Mouse (Mus musculus): ENCODE measurements around the gene Shq1. TPM values are rescaled to one million over a fixed set of nuclear protein-coding genes. Genes with fewer than 3 reads are reported as not detected.

Shq1 gene
- polyA plus RNA-seq, 1 experiment from 2014 or later, result 16.1 TPM

DNA sequence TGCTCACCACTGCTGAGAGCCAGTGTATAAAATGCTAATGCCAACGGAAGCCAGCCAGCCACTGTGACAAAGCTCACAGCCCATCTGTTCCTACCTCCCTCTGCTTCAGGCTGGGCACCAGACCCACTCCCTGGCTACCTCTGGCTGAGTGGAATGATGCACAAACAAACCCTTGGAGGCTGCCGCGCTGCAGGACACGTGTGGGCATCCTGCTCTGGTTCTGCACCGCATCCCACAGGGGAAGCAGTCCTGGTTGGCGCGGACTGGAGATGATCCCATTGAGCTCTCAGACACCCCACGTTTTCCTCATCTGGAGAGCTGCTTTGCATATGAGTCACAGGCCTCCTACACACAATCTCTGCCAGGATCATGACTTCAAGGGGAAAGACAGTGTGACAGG, 112.9 kb downstream of the Shq1 start:
- Histone ChIP-seq H3K27me3 (ENCODE audit: control insufficient read depth, insufficient read depth, low read length) (no peaks in the 10 kb centered on the region), H3K4me2 (ENCODE audit: low read depth) (no peak overlapping the region), H3K27ac (ENCODE audit: low read depth, low read length) (no peak overlapping the region), H3K36me3 (ENCODE audit: control insufficient read depth, insufficient read depth, low read length) (no peaks in the 10 kb centered on the region), H3K4me1 (ENCODE audit: control insufficient read depth, insufficient read depth, low read length) (peaks cover 8% of the 10 kb centered on the region), H3K9me3 (ENCODE audit: control insufficient read depth, low read length) (no peaks in the 10 kb centered on the region), H3K9ac (ENCODE audit: low read length) (no peak overlapping the region), H3K4me3 (ENCODE audit: low read depth, low read length) (no peak overlapping the region)
- ATAC-seq (ENCODE audit: insufficient read depth, low FRiP score, low TSS enrichment), result no peak
- 51% methylated on average over 8 of the region's 8 CpGs for WGBS
- DNase-seq (ENCODE audit: low spot score), result no peak

DNA sequence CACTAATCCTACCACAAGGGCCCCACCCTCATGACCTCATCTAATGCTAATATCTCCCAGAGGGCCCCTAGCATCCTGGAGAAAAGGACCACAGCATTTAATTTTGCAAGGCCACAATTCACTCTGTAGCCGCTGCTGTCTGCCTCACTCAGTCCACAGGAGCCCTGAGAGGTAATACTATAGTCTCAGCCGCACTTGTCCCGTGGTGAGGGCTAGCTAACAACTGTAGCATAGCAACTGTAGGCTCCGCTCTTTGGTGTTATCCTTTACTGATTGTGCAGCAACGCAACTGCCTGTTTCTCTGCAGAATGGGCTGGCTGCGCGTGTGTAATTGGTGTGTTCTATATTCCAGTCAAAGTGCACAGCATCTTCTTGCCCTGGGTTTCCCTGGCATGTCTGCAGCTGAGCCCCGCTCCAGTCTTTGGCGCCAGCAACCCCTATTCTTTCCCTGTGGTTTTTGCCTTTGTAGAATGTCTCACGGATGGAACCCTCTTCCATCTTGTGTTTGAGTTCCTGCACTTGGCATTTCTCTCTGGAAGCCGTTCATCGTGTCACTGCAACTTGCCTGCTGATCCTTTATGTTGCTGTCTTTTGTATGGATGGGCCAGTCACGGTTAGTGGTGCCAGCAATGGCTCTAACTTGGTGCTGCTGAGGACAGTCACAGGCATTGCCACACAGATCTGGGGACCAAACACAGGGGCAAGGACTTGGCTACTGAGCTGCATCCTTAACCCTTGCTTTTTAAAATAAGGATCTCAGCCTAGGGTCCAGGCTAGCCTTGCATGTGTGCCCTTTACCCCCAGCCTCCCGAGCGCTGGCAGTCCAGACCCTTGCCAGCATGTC, 128.6 kb downstream of the Shq1 start:
- H3K9ac ChIP-seq (ENCODE audit: low read length), result no peak overlapping the region
- no peak overlapping the region for H3K4me2 ChIP-seq (ENCODE audit: low read depth)
- ATAC-seq (ENCODE audit: insufficient read depth, low FRiP score, low TSS enrichment) (no peak), DNase-seq (ENCODE audit: low spot score) (no peak)
- no peak overlapping the region for H3K4me3 ChIP-seq (ENCODE audit: low read depth, low read length)
- 62% methylated on average over 15 of the region's 15 CpGs for WGBS
- no peaks in the 10 kb centered on the region for H3K36me3 ChIP-seq (ENCODE audit: control insufficient read depth, insufficient read depth, low read length)
- H3K9me3 ChIP-seq (ENCODE audit: control insufficient read depth, low read length), result no peaks in the 10 kb centered on the region
- H3K27me3 ChIP-seq (ENCODE audit: control insufficient read depth, insufficient read depth, low read length), result 0 out of 2 replicates have a peak, but pooled peaks cover 3% of the 10 kb centered on the region
- no peak overlapping the region for H3K27ac ChIP-seq (ENCODE audit: low read depth, low read length)
- no peaks in the 10 kb centered on the region; the same call in 1 of the 2 replicates for H3K4me1 ChIP-seq (ENCODE audit: control insufficient read depth, insufficient read depth, low read length)

DNA sequence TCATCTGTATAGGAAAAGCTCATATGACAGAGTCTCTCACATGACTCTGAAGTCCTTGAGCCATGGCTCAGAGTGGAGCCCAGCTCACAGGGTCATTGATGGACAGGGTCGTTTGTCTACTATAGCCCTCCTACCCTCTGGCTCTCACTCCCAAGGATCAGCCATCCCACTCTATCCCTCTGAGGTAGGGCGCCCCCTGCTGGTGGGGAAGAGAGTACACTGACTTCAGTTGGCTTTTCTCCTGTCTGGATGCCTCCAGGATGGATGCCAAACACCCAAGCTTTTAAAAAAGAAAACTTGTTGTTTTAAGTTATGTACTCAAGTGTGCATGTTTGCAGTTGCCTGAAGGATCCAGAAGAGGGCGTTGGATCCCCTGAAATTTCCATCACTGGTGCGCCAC, 131.3 kb downstream of the Shq1 start:
- H3K27ac ChIP-seq (ENCODE audit: low read depth, low read length), result no peak overlapping the region
- no peak overlapping the region for H3K4me2 ChIP-seq (ENCODE audit: low read depth)
- 0 out of 2 replicates have a peak, but pooled peaks cover 3% of the 10 kb centered on the region for H3K27me3 ChIP-seq (ENCODE audit: control insufficient read depth, insufficient read depth, low read length)
- H3K4me3 ChIP-seq (ENCODE audit: low read depth, low read length), result no peak overlapping the region
- H3K4me1 ChIP-seq (ENCODE audit: control insufficient read depth, insufficient read depth, low read length), result no peaks in the 10 kb centered on the region; the same call in 1 of the 2 replicates
- ATAC-seq (ENCODE audit: insufficient read depth, low FRiP score, low TSS enrichment) (no peak), DNase-seq (ENCODE audit: low spot score) (no peak)
- no peaks in the 10 kb centered on the region for H3K36me3 ChIP-seq (ENCODE audit: control insufficient read depth, insufficient read depth, low read length)
- no peak overlapping the region for H3K9ac ChIP-seq (ENCODE audit: low read length)
- H3K9me3 ChIP-seq (ENCODE audit: control insufficient read depth, low read length), result no peaks in the 10 kb centered on the region
- WGBS, result 39% methylated on average over 4 of the region's 4 CpGs

DNA sequence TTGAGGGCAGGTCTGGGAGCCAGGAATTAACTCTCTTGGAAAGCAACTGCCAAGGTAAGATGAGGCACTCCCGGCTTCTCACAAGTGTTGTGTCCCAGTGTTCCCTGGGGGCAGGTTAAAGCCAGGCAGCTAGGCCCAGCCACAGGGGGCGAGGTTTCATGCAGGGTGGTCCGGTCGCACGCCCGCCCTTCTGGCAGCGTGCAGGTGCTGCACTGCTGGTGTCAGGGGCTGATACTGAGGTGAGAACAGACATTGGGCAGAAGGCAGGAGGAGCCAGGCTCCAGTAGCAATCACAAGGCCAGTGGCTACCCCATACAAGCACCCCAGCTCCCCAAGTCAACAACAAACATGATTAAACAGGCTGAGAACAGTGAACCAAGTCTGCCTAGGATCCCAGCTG, 132.4 kb downstream of the Shq1 start:
- DNase-seq (ENCODE audit: low spot score) (no peak), ATAC-seq (ENCODE audit: insufficient read depth, low FRiP score, low TSS enrichment) (no peak)
- 0 out of 2 replicates have a peak, but pooled peaks cover 3% of the 10 kb centered on the region for H3K27me3 ChIP-seq (ENCODE audit: control insufficient read depth, insufficient read depth, low read length)
- H3K4me2 ChIP-seq (ENCODE audit: low read depth), result no peak overlapping the region
- no peaks in the 10 kb centered on the region; the same call in 1 of the 2 replicates for H3K4me1 ChIP-seq (ENCODE audit: control insufficient read depth, insufficient read depth, low read length)
- H3K27ac ChIP-seq (ENCODE audit: low read depth, low read length), result no peak overlapping the region
- no peaks in the 10 kb centered on the region for H3K36me3 ChIP-seq (ENCODE audit: control insufficient read depth, insufficient read depth, low read length)
- 65% methylated on average over 7 of the region's 7 CpGs for WGBS
- H3K4me3 ChIP-seq (ENCODE audit: low read depth, low read length), result no peak overlapping the region
- H3K9me3 ChIP-seq (ENCODE audit: control insufficient read depth, low read length), result no peaks in the 10 kb centered on the region
- H3K9ac ChIP-seq (ENCODE audit: low read length), result no peak overlapping the region

DNA sequence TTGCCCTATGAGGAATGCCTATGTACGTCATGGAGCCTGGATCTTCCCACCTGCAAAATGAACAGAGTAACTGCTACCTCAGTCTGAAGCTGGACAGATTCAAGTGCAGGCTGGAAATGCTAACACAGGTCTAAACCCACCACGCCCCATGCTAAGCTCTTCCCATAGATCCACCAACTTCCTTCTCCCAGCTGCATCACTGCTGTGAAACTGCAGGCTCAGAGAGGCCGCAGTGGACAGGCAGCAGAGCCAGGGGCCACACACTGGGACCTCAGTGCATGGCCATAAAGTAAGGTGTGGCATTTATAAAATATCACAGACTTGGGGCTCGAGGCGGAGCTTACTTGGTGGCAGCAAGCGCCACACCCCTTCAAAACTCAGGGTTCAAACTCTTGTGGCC, 133.0 kb downstream of the Shq1 start:
- Histone ChIP-seq H3K4me2 (ENCODE audit: low read depth) (no peak overlapping the region), H3K27ac (ENCODE audit: low read depth, low read length) (no peak overlapping the region), H3K4me3 (ENCODE audit: low read depth, low read length) (no peak overlapping the region), H3K4me1 (ENCODE audit: control insufficient read depth, insufficient read depth, low read length) (no peaks in the 10 kb centered on the region; the same call in 1 of the 2 replicates), H3K9ac (ENCODE audit: low read length) (no peak overlapping the region), H3K27me3 (ENCODE audit: control insufficient read depth, insufficient read depth, low read length) (0 out of 2 replicates have a peak, but pooled peaks cover 3% of the 10 kb centered on the region), H3K9me3 (ENCODE audit: control insufficient read depth, low read length) (no peaks in the 10 kb centered on the region), H3K36me3 (ENCODE audit: control insufficient read depth, insufficient read depth, low read length) (no peaks in the 10 kb centered on the region)
- DNase-seq (ENCODE audit: low spot score), result no peak
- no peak for ATAC-seq (ENCODE audit: insufficient read depth, low FRiP score, low TSS enrichment)
- WGBS, result 91% methylated on average over 6 of the region's 6 CpGs

DNA sequence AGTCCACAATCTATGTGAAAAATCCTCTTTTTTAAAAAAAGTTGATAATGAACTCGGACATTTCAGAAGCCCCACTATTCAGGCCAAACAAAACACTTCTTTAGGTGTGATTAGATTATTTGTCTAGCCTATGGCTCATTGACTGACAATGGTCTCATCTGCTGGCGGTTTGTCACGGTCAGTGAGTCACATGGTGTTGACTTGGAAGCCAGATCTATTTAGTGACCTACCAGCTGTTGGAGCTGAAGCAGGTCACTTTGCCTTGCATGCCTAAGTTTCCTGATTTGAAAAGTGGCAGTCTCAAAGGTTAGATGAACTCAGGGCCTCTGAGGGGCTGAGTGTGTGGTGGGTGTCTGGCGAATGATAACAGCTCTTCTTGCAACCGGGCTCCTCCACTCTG, 133.9 kb downstream of the Shq1 start:
- Histone ChIP-seq H3K9ac (ENCODE audit: low read length) (no peak overlapping the region), H3K4me3 (ENCODE audit: low read depth, low read length) (no peak overlapping the region), H3K27ac (ENCODE audit: low read depth, low read length) (no peak overlapping the region), H3K4me2 (ENCODE audit: low read depth) (no peak overlapping the region), H3K27me3 (ENCODE audit: control insufficient read depth, insufficient read depth, low read length) (0 out of 2 replicates have a peak, but pooled peaks cover 3% of the 10 kb centered on the region), H3K4me1 (ENCODE audit: control insufficient read depth, insufficient read depth, low read length) (no peaks in the 10 kb centered on the region; the same call in 1 of the 2 replicates), H3K36me3 (ENCODE audit: control insufficient read depth, insufficient read depth, low read length) (no peaks in the 10 kb centered on the region), H3K9me3 (ENCODE audit: control insufficient read depth, low read length) (no peaks in the 10 kb centered on the region)
- no peak for ATAC-seq (ENCODE audit: insufficient read depth, low FRiP score, low TSS enrichment)
- no peak for DNase-seq (ENCODE audit: low spot score)
- 63% methylated on average over 5 of the region's 5 CpGs for WGBS

DNA sequence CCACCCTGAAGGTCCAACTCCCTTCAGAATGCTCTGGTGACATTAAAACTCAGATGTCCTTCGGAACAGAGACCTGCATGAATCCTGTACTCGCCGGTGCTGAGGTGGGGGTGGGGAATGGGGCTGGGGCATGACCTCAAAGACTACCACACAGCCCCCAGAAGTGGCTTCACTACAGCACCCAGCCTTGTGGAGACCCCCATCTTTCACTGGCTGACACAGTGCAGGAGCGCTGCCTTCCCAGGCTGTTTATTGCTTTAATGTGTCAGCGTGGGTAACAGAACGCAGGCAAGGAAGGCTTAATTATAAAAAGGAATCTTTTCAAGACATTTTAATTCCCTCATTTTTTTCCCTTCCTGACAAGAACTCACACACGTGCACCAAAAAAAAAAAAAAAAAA, 137.6 kb downstream of the Shq1 start:
- ATAC-seq (ENCODE audit: insufficient read depth, low FRiP score, low TSS enrichment) (no peak), DNase-seq (ENCODE audit: low spot score) (no peak)
- Histone ChIP-seq H3K4me1 (ENCODE audit: control insufficient read depth, insufficient read depth, low read length) (no peaks in the 10 kb centered on the region), H3K9ac (ENCODE audit: low read length) (no peak overlapping the region), H3K36me3 (ENCODE audit: control insufficient read depth, insufficient read depth, low read length) (no peaks in the 10 kb centered on the region), H3K4me3 (ENCODE audit: low read depth, low read length) (no peak overlapping the region), H3K27ac (ENCODE audit: low read depth, low read length) (no peak overlapping the region), H3K27me3 (ENCODE audit: control insufficient read depth, insufficient read depth, low read length) (no peaks in the 10 kb centered on the region), H3K4me2 (ENCODE audit: low read depth) (no peak overlapping the region), H3K9me3 (ENCODE audit: control insufficient read depth, low read length) (no peaks in the 10 kb centered on the region)
- WGBS, result 66% methylated on average over 7 of the region's 7 CpGs

DNA sequence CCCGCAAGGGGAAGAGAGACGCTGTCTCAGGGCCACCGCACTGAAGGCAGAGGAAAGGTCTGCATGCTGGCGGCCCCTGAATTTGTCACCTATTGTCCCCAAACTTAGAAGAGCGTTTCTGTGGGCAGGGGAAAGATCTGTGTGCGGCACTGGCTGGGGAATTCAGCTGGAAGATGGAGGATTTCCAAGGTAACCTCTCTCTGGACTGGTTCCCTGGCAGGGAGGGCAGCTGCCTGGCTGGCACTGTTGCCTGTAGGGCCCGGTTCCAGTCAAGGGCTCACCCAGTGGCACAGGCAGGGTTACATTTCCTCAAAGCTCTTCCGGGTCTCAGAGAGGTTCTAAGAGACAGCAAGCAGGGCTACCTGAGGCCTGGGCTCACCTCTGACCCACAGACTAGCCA, 138.6 kb downstream of the Shq1 start:
- Histone ChIP-seq H3K4me1 (ENCODE audit: control insufficient read depth, insufficient read depth, low read length) (no peaks in the 10 kb centered on the region), H3K9ac (ENCODE audit: low read length) (no peak overlapping the region), H3K27ac (ENCODE audit: low read depth, low read length) (no peak overlapping the region), H3K9me3 (ENCODE audit: control insufficient read depth, low read length) (no peaks in the 10 kb centered on the region), H3K27me3 (ENCODE audit: control insufficient read depth, insufficient read depth, low read length) (no peaks in the 10 kb centered on the region), H3K4me3 (ENCODE audit: low read depth, low read length) (no peak overlapping the region), H3K36me3 (ENCODE audit: control insufficient read depth, insufficient read depth, low read length) (no peaks in the 10 kb centered on the region), H3K4me2 (ENCODE audit: low read depth) (no peak overlapping the region)
- DNase-seq (ENCODE audit: low spot score), result no peak
- WGBS, result 78% methylated on average over 8 of the region's 8 CpGs
- no peak for ATAC-seq (ENCODE audit: insufficient read depth, low FRiP score, low TSS enrichment)

DNA sequence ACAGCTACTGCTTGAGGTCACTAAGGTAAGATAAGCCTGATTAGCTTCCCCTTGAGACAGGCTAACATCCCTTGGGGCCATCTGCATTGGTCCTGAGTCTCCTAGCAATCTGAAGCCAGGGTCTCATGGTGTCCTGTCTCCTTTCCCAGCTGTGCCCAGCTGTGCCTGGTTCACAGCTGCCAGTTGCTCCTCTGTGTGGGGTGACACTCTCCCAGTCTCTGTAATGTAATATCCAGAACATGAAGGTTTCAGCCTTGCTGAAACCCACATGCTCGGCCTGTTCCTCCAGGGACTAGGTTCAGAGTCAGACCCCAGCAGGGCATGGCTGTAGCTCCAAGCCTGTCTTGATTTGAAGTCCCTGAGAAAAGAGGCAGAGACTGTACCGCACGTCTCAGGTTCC, 141.3 kb downstream of the Shq1 start:
- H3K27ac ChIP-seq (ENCODE audit: low read depth, low read length), result no peak overlapping the region
- H3K4me3 ChIP-seq (ENCODE audit: low read depth, low read length), result no peak overlapping the region
- peaks cover 11% of the 10 kb centered on the region for H3K4me1 ChIP-seq (ENCODE audit: control insufficient read depth, insufficient read depth, low read length)
- H3K9ac ChIP-seq (ENCODE audit: low read length), result no peak overlapping the region
- 39% methylated on average over 3 of the region's 3 CpGs for WGBS
- H3K27me3 ChIP-seq (ENCODE audit: control insufficient read depth, insufficient read depth, low read length), result no peaks in the 10 kb centered on the region
- H3K4me2 ChIP-seq (ENCODE audit: low read depth), result no peak overlapping the region
- DNase-seq (ENCODE audit: low spot score) (no peak), ATAC-seq (ENCODE audit: insufficient read depth, low FRiP score, low TSS enrichment) (no peak)
- H3K9me3 ChIP-seq (ENCODE audit: control insufficient read depth, low read length), result no peaks in the 10 kb centered on the region
- no peaks in the 10 kb centered on the region for H3K36me3 ChIP-seq (ENCODE audit: control insufficient read depth, insufficient read depth, low read length)
